In the genomic region with DNA sequence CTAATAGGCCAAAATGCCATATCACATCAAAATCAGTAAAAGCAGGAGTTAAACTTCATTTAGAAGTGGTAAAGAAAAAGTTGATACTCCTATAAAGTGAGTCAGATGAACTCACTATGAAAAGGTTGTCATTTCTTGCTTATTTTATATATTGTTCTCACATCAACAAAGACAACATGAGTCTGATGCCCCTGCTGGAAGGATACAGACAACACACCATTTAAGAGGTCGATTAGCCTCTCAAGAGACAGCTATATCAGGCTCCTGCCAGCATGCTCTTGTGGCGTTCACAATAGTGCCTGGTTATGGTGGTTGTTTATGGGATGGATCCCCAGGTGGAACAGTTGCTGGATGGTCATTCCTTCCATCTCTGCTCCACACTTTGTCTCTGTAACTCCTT, we compare ENCODE assay signal across 19 mouse cellular contexts. TPM values are rescaled to one million over a fixed set of nuclear protein-coding genes. Genes with fewer than 3 reads are reported as not detected.
"Had no signal": no experiment of that assay in that cellular context is flagged by ENCODE, and none has a peak within 500 bp of the region (broad histone marks: within the 10 kb centered on the region; RNA-seq: fewer than 3 reads in every experiment).

No protein-coding gene starts in this region.

- H3K4me1 ChIP-seq: intestine, embryonic 15.5 days; liver, embryonic 15.5 days; midbrain, embryonic 15.5 days; neural tube, embryonic 13.5 days had no signal

- H3K4me3 ChIP-seq: intestine, embryonic 15.5 days; limb, embryonic 13.5 days; liver, embryonic 15.5 days; midbrain, embryonic 15.5 days; neural tube, embryonic 13.5 days had no signal

- H3K27ac ChIP-seq: intestine, embryonic 15.5 days; limb, embryonic 13.5 days; liver, embryonic 15.5 days; macrophage; midbrain, embryonic 15.5 days; neural tube, embryonic 13.5 days had no signal

- DNase-seq: kidney, adult 8-10 months; kidney, postnatal 25 days; left cerebral cortex, postnatal 4 days; lung, embryonic 14.5 days; lung, postnatal 10 days; retina, postnatal 1 day; right cerebral cortex, postnatal 14 days; thymus, postnatal 14 days had no signal

- H3K27me3 ChIP-seq: intestine, embryonic 15.5 days; limb, embryonic 13.5 days; liver, embryonic 15.5 days; midbrain, embryonic 15.5 days; neural tube, embryonic 13.5 days had no signal

- ATAC-seq: intestine, embryonic 15.5 days; midbrain, embryonic 15.5 days had no signal

- H3K9me3 ChIP-seq: intestine, embryonic 15.5 days; limb, embryonic 13.5 days; liver, embryonic 15.5 days; midbrain, embryonic 15.5 days; neural tube, embryonic 13.5 days had no signal

- H3K9ac ChIP-seq: intestine, embryonic 15.5 days; limb, embryonic 13.5 days; liver, embryonic 15.5 days; lung, embryonic 14.5 days; midbrain, embryonic 15.5 days; neural tube, embryonic 13.5 days had no signal

- H3K4me2 ChIP-seq: intestine, embryonic 15.5 days; limb, embryonic 13.5 days; liver, embryonic 11.5 days; liver, embryonic 15.5 days; lung, embryonic 14.5 days; midbrain, embryonic 15.5 days; neural tube, embryonic 13.5 days had no signal

- H3K36me3 ChIP-seq: liver, embryonic 15.5 days; midbrain, embryonic 15.5 days; neural tube, embryonic 13.5 days had no signal

RNA-seq across cellular contexts. Expression of a gene that starts 24.7 kb away (rescaled TPM):
- total RNA-seq: layer of hippocampus, postnatal 14 days; left cerebral cortex, adult 18-20 months; left cerebral cortex, postnatal 10 days; left cerebral cortex, postnatal 4 days had no signal
- polyA plus RNA-seq: liver, embryonic 15.5 days; macrophage; urinary bladder, adult 2 months had no signal
